Mouse (Mus musculus) embryonic facial prominence, embryonic 11.5 days (tissue): ENCODE data around the gene Zc3h12d. TPM values are rescaled to one million over a fixed set of nuclear protein-coding genes. Genes with fewer than 3 reads are reported as not detected.

Source experiments
- microRNA-seq: library from miRNA; unstranded; fragments of <30 nt; microRNA quantifications from one replicate; pipeline ENCODE4, GENCODE M21; 2016; ENCODE audit warnings: borderline number of aligned reads
- polyA plus RNA-seq: library from polyadenylated mRNA; unstranded; fragments of >200 nt; fragmentation: Nextera tagmentation; extraction: Ambion mirVana; gene quantifications from 2 replicates; pipeline ENCODE4 v1.2.1, GENCODE M21; 2014

Gene Zc3h12d
- polyA plus RNA-seq, 1 experiment from 2014 or later = 0.08 TPM

Small RNAs within 50 kb of the gene (microRNA-seq; reads per million reads assigned to microRNA genes)
- gene Mir5104 = 2.4 reads per million

Other genes with a start within 250 kb of the Zc3h12d start
- gene Lrp11, start 242.7 kb upstream of the Zc3h12d start, polyA plus RNA-seq = 6.1 and 7.5 TPM in 2 replicates
- 73.5 and 84.4 TPM in 2 replicates for gene Nup43, start 165.0 kb upstream of the Zc3h12d start, polyA plus RNA-seq
- gene Pcmt1, start 151.3 kb upstream of the Zc3h12d start, polyA plus RNA-seq = 131 and 139 TPM in 2 replicates
- gene Lats1, start 151.3 kb upstream of the Zc3h12d start, polyA plus RNA-seq = 9.6 and 11.4 TPM in 2 replicates
- gene Katna1, start 106.5 kb upstream of the Zc3h12d start, polyA plus RNA-seq = 82.6 and 83.5 TPM in 2 replicates
- 61.6 and 61.7 TPM in 2 replicates for gene Ginm1, start 39.6 kb upstream of the Zc3h12d start, polyA plus RNA-seq
- 48.5 and 49.1 TPM in 2 replicates for gene Ppil4, start 39.6 kb upstream of the Zc3h12d start, polyA plus RNA-seq
- 28.8 and 30.0 TPM in 2 replicates for gene Tab2, start 123.8 kb downstream of the Zc3h12d start, polyA plus RNA-seq